ENCODE assay signal across 9 mouse cellular contexts in the genomic region with DNA sequence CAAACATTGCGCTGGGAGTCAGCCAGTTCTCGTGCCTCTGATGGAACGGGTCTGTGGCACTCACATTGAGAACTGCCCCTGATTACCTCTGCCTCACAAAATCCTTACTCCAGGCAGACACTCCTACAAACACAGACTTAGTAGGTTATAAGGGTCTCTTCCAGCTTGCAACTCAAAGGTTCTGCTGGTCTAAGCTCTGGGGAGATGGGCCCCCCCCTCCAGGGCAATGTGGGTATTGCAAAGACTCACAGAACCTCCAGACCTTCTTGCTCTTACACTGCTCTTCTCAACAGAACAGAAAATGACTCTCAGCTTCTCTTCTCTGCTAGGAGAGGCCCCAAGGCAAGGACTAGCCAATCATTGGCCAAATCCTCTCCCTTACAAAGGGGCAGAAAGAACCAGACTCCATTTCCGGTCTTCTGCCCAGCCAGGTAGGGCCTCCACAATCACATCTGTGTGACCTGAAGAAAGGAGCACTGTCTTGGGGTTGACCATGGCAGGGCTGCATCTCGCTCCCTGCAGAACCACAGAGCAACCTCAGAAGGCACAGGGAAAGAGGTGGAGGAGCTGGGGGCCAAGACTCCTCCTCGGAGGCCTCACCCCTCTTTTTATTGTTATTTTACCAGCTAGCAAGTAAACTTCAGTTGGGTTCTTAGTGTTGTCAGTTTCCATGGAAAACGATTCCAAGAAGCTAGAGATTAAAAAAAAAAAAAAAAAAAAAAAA.
DNase-seq lines count a peak whose midpoint lies in the region; ATAC-seq and TF ChIP-seq lines count a peak whose summit lies in the region.
"Had no signal": no experiment of that assay in that cellular context is flagged by ENCODE, and none has a peak within 500 bp of the region (broad histone marks: within the 10 kb centered on the region; RNA-seq: fewer than 3 reads in every experiment).

No protein-coding gene starts in this region.

- no peak for ATAC-seq in CD4-positive, CD25-positive, alpha-beta regulatory T cell, adult 4 months
- ATAC-seq in limb, embryonic 11.5 days (ENCODE audit: insufficient number of reproducible peaks, low FRiP score, low TSS enrichment, low read depth), result no peak
- peak; percentile 87 for ATAC-seq in common myeloid progenitor, adult 5-6 weeks (replicated peaks; ENCODE audit: low read depth, poor library complexity, severe bottlenecking)

- no peak overlapping the region for H3ac ChIP-seq in myocyte (ENCODE audit: control insufficient read depth, insufficient read length)

- no peak overlapping the region for H3K4me3 ChIP-seq in limb, embryonic 11.5 days (ENCODE audit: low read depth, low read length)
- no peak overlapping the region for H3K4me3 ChIP-seq in limb, embryonic 10.5 days
- no peak overlapping the region for H3K4me3 ChIP-seq in myocyte

- H3K36me3 ChIP-seq in limb, embryonic 11.5 days (ENCODE audit: control insufficient read depth, insufficient read depth, low read length), result no peaks in the 10 kb centered on the region
- H3K36me3 ChIP-seq in limb, embryonic 10.5 days, result no peaks in the 10 kb centered on the region
- no peaks in the 10 kb centered on the region for H3K36me3 ChIP-seq in myocyte (ENCODE audit: control insufficient read depth, insufficient read depth)

- no peaks in the 10 kb centered on the region for H3K79me2 ChIP-seq in myocyte (ENCODE audit: control insufficient read depth, insufficient read depth)

- DNase-seq in CD4-positive, CD25-positive, alpha-beta regulatory T cell, adult 2 months (ENCODE audit: low read depth, low spot score), result peak; percentile 42
- peak; percentile 40 for DNase-seq in limb, embryonic 11.5 days (ENCODE audit: low spot score)
- no peak for DNase-seq in limb, embryonic 10.5 days (ENCODE audit: low spot score)
- no peak for DNase-seq in embryo, embryonic 10 days (ENCODE audit: low spot score)
- no peak for DNase-seq in cerebellum, adult 9-11 months

- WGBS in limb, embryonic 11.5 days, result 84% methylated on average over 7 of the region's 7 CpGs
- 85% methylated on average over 7 of the region's 7 CpGs for WGBS in limb, embryonic 10.5 days

- TF ChIP-seq POLR2A in myocyte (IDR thresholded peaks at IDR 0.05; ENCODE audit: insufficient read length, low read depth), result no peak

- no peak overlapping the region for H3K27ac ChIP-seq in limb, embryonic 11.5 days (replicated peaks; ENCODE audit: low read depth, low read length)
- no peak overlapping the region for H3K27ac ChIP-seq in limb, embryonic 10.5 days
- H3K27ac ChIP-seq: hindbrain, embryonic 14.5 days had no signal

- no peaks in the 10 kb centered on the region for H3K9me3 ChIP-seq in limb, embryonic 11.5 days (ENCODE audit: control insufficient read depth, low read length)
- no peaks in the 10 kb centered on the region for H3K9me3 ChIP-seq in limb, embryonic 10.5 days (replicated peaks)

- H3K27me3 ChIP-seq in limb, embryonic 11.5 days (ENCODE audit: control insufficient read depth, insufficient read depth, low read length), result no peaks in the 10 kb centered on the region
- no peaks in the 10 kb centered on the region for H3K27me3 ChIP-seq in limb, embryonic 10.5 days (ENCODE audit: low read depth, poor library complexity, severe bottlenecking)
- no peaks in the 10 kb centered on the region for H3K27me3 ChIP-seq in myocyte (ENCODE audit: control insufficient read depth, insufficient read depth, insufficient read length)

- H3K4me2 ChIP-seq in limb, embryonic 11.5 days (ENCODE audit: low read depth, severe bottlenecking), result no peak overlapping the region
- H3K4me2 ChIP-seq in myocyte (ENCODE audit: low read depth), result peak overlapping the region; percentile 35
- H3K4me2 ChIP-seq: hindbrain, embryonic 14.5 days had no signal

- H3K4me1 ChIP-seq in limb, embryonic 11.5 days (ENCODE audit: control insufficient read depth, insufficient read depth, low read length), result no peaks in the 10 kb centered on the region; the same call in 1 of the 2 replicates
- peaks cover 14% of the 10 kb centered on the region for H3K4me1 ChIP-seq in limb, embryonic 10.5 days

- H3K9ac ChIP-seq in limb, embryonic 11.5 days (ENCODE audit: low read length), result no peak overlapping the region
- H3K9ac ChIP-seq: hindbrain, embryonic 14.5 days had no signal

TF ChIP-seq in myocyte, 11 proteins besides CTCF, POLR2A, EP300 and RAD21:
- TF ChIP-seq SRF (IDR thresholded peaks at IDR 0.05; ENCODE audit: control insufficient read depth, insufficient read length, low read depth), result no peak
- TF ChIP-seq CEBPB (IDR thresholded peaks at IDR 0.05; ENCODE audit: insufficient read depth, poor library complexity, severe bottlenecking), result no peak
- TF ChIP-seq TCF3 (IDR thresholded peaks at IDR 0.05; ENCODE audit: insufficient read length, low read depth), result no peak
- TF ChIP-seq REST (IDR thresholded peaks at IDR 0.05; ENCODE audit: insufficient read depth, insufficient read length), result no peak
- TF ChIP-seq MYOD1 (IDR thresholded peaks at IDR 0.05; ENCODE audit: control insufficient read depth in 1 of 3, insufficient read length in 2 of 3, low read depth in 2 of 3), result no peak
- no peak for TF ChIP-seq MYOG (IDR thresholded peaks at IDR 0.05; ENCODE audit: control insufficient read depth in 1 of 3, insufficient read depth in 1 of 3, insufficient read length in 2 of 3, low read depth in 2 of 3)
- TF ChIP-seq USF1 (IDR thresholded peaks at IDR 0.05; ENCODE audit: low read depth), result no peak
TF ChIP-seq in myocyte: peak in this region for 0.

Comparison
In these comparisons a context has a peak if more than half of its experiments do, and no peak if none do; other contexts are left out.
1. DNase-seq: peak in CD4-positive, CD25-positive, alpha-beta regulatory T cell, adult 2 months (single experiment) and limb, embryonic 11.5 days (single experiment); none in limb, embryonic 10.5 days (single experiment), embryo, embryonic 10 days (single experiment) and cerebellum, adult 9-11 months (single experiment).